Mouse (Mus musculus) lung, adult 2 months (tissue): ENCODE data around the gene Fkbp2.

ENCODE experiments used
- CTCF ChIP-seq: fragments of 200-500 bp; IDR thresholded peaks from 2 replicates; pipeline ENCODE4 v1.5.1; 2011; ENCODE audit warnings: mild to moderate bottlenecking, low read length, control low read depth; ENCODE audit not compliant: insufficient read depth
- POLR2A ChIP-seq: fragments of 200-500 bp; IDR thresholded peaks from 2 replicates; pipeline ENCODE4 v1.6.1; 2011; ENCODE audit warnings: low read depth, mild to moderate bottlenecking, control low read depth, low read length, borderline replicate concordance; ENCODE audit errors: extremely low read depth

- TF ChIP-seq POLR2A = no peak
- no peak for TF ChIP-seq CTCF
Observed at GRCm38 (mm10) chr19:6940396-6941351, 39.6 kb downstream of the Fkbp2 start.
